Mouse (Mus musculus): ENCODE results near the gene Fam53b. TPM values are rescaled to one million over a fixed set of nuclear protein-coding genes. Genes with fewer than 3 reads are reported as not detected.

Gene Fam53b
- polyA plus RNA-seq, 1 experiment: 79.4 TPM

DNA sequence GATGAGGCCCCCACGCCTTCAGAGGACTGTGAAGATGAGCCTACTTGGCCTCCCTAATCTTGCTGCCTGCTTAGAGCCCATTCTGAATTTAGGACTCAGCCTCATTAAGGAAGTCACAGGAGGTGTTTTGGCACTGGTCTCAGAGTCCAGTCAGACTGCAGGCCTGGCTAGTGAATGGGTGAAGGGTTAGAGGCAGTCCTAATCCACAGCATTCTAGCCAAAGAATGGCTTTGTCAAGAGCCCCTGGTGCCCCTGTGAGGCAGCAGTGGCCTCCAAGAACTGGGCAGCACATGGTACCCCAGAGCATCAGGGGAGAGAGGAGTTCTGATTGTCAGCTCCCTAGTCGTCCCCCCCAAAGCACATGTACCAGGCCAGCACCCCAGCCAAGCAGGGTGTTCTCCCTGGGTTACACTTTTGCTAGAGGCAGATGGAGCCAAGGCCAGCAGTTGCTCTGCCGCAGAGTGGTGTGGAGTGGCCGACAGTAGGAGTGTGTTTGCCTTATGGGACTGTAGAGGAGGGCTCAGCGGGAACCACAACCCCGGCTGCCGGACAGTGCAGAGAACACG is 109.3 kb downstream of the Fam53b start:
- 75% methylated on average over 8 of the region's 8 CpGs for WGBS
- no peak for TF ChIP-seq POLR2A (IDR thresholded peaks at IDR 0.05; ENCODE audit: borderline replicate concordance, extremely low read depth, low read depth, low read length)
- no peak for TF ChIP-seq CTCF (IDR thresholded peaks at IDR 0.05; ENCODE audit: insufficient read depth, low read length)
- Histone ChIP-seq H3K4me3 (replicated peaks; ENCODE audit: extremely low read depth, low read depth, low read length) (no peak overlapping the region), H3K4me1 (ENCODE audit: control insufficient read depth, insufficient read depth, low read length) (peaks cover 8% of the 10 kb centered on the region)
- no peak for DNase-seq

- 80% methylated on average over 9 of the region's 9 CpGs for WGBS
- DNase-seq: no peak
Measured at GRCm38 (mm10) chr7:132703515-132704309, 110.0 kb downstream of the Fam53b start.

DNA sequence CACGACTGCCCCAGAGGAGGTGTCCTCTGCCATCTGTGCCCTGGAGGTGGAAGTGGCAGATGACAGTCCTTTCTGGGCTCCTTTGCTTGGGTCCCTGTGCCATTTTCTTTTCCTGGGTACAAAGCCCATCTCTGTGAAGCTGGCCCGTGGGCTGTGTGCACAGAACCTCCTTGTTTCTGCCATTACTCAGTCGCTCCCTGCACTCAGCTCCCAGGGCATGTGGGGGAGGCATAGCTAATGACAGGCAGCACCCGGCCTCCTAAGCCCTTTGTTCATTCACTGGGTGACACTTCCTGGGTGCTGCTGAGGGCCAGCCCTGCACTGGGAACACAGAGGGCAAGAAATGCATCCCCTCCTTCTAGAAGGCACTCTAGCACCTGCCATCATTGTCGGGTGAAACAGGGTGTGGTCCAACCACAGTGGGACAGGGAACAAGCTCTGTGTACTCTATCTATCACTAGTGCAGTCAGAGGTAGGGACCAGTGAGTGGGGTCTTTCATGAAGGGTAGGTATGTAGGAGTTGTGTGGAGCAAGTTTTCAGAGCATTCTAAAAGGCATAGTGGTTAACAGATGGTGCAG is 111.1 kb downstream of the Fam53b start:
- 67% methylated on average over 5 of the region's 5 CpGs for WGBS
- no peak for DNase-seq
- Histone ChIP-seq H3K4me3 (replicated peaks; ENCODE audit: extremely low read depth, low read depth, low read length) (no peak overlapping the region), H3K4me1 (ENCODE audit: control insufficient read depth, insufficient read depth, low read length) (peaks cover 8% of the 10 kb centered on the region)
- no peak for TF ChIP-seq CTCF (IDR thresholded peaks at IDR 0.05; ENCODE audit: insufficient read depth, low read length)

More at GRCm38 (mm10) chr7:132703515-132704309, 110.0 kb downstream of the Fam53b start:
- Histone ChIP-seq H3K4me3 (replicated peaks; ENCODE audit: extremely low read depth, low read depth, low read length) (no peak overlapping the region), H3K4me1 (ENCODE audit: control insufficient read depth, insufficient read depth, low read length) (peaks cover 8% of the 10 kb centered on the region)
- TF ChIP-seq CTCF (IDR thresholded peaks at IDR 0.05; ENCODE audit: insufficient read depth, low read length): no peak
- no peak for TF ChIP-seq POLR2A (IDR thresholded peaks at IDR 0.05; ENCODE audit: borderline replicate concordance, extremely low read depth, low read depth, low read length)

DNA sequence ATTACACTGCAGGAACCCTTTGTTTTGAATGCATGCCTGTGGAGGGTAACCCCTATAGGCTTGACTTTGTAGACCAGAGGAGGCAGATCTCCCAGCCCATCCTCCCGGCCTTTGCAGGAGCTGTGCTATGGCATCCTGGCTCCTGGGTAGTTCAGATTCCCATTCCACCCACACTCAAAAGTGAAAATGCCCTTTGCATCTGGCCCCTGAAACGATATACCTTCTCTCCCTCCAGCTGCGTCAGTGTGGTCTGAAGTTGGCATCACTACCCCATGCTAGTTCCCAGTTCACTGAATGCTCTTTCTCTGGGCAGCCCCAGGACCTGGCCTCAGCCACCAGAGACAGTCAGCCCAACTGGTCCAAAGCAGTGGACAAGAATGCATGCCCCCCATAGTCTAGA is 111.7 kb downstream of the Fam53b start:
- Histone ChIP-seq H3K4me1 (ENCODE audit: control insufficient read depth, insufficient read depth, low read length) (peaks cover 8% of the 10 kb centered on the region), H3K4me3 (replicated peaks; ENCODE audit: extremely low read depth, low read depth, low read length) (no peak overlapping the region)
- TF ChIP-seq POLR2A (IDR thresholded peaks at IDR 0.05; ENCODE audit: borderline replicate concordance, extremely low read depth, low read depth, low read length): no peak
- no peak for TF ChIP-seq CTCF (IDR thresholded peaks at IDR 0.05; ENCODE audit: insufficient read depth, low read length)
- WGBS: 86% methylated on average over 3 of the region's 3 CpGs
- DNase-seq: no peak

GRCm38 (mm10) chr7:132701412-132701811 is 112.3 kb downstream of the Fam53b start:
- peaks cover 8% of the 10 kb centered on the region for H3K4me1 ChIP-seq (ENCODE audit: control insufficient read depth, insufficient read depth, low read length)
- H3K4me3 ChIP-seq (replicated peaks; ENCODE audit: extremely low read depth, low read depth, low read length): no peak overlapping the region
- no peak for DNase-seq
- no peak for TF ChIP-seq POLR2A (IDR thresholded peaks at IDR 0.05; ENCODE audit: borderline replicate concordance, extremely low read depth, low read depth, low read length)
- no peak for TF ChIP-seq CTCF (IDR thresholded peaks at IDR 0.05; ENCODE audit: insufficient read depth, low read length)
- WGBS: 46% methylated on average over 3 of the region's 3 CpGs

GRCm38 (mm10) chr7:132700107-132700506 is 113.6 kb downstream of the Fam53b start:
- TF ChIP-seq POLR2A (IDR thresholded peaks at IDR 0.05; ENCODE audit: borderline replicate concordance, extremely low read depth, low read depth, low read length) (no peak), CTCF (IDR thresholded peaks at IDR 0.05; ENCODE audit: insufficient read depth, low read length) (no peak)
- no peak overlapping the region for H3K4me3 ChIP-seq (replicated peaks; ENCODE audit: extremely low read depth, low read depth, low read length)
- peaks cover 8% of the 10 kb centered on the region for H3K4me1 ChIP-seq (ENCODE audit: control insufficient read depth, insufficient read depth, low read length)
- no peak for DNase-seq
- 78% methylated on average over 4 of the region's 4 CpGs for WGBS

GRCm38 (mm10) chr7:132699639-132700038 is 114.0 kb downstream of the Fam53b start:
- DNase-seq: no peak
- TF ChIP-seq POLR2A (IDR thresholded peaks at IDR 0.05; ENCODE audit: borderline replicate concordance, extremely low read depth, low read depth, low read length): no peak
- TF ChIP-seq CTCF (IDR thresholded peaks at IDR 0.05; ENCODE audit: insufficient read depth, low read length): no peak
- Histone ChIP-seq H3K4me1 (ENCODE audit: control insufficient read depth, insufficient read depth, low read length) (peaks cover 8% of the 10 kb centered on the region), H3K4me3 (replicated peaks; ENCODE audit: extremely low read depth, low read depth, low read length) (no peak overlapping the region)

DNA sequence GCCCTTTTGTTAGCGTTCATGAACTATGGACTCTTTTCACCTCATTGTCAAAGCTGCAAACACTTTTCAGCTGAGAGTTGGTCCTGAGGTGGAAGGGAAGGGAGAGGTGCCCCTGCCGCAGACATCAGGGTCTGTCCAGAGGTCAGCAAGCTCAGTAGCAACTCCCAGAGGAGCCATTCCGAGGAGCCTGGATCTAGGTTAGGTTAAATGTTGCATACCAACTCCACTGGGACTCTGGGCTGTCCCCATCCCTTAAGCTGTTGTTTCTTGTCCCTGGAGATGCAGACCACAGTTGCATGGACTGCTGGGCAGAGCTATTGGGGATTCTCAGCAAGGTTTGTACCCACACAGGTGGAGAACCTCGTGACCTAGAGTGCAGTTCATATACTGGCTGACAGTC is 114.5 kb downstream of the Fam53b start:
- 83% methylated on average over 4 of the region's 4 CpGs for WGBS

DNA sequence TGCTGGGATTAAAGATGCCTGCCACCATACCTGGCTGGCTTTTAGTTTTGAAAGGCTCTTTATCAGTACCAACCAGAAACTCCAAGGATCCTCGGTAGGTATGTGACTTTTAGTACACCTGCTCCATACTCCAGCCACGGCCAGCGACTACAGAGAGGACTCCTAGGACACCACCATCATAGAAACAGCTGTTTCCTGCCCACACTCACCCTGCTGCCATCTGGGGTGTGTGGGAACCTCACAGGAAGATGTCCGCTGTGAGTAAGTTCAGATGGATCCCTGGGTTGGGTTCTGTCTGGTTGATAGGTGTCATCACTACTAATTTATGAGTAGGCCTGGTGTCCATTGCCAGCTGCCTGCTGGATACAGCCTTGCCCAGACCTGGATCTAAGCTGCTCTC is 114.9 kb downstream of the Fam53b start:
- peaks cover 5% of the 10 kb centered on the region for H3K4me1 ChIP-seq (ENCODE audit: control insufficient read depth, insufficient read depth, low read length)
- WGBS: 80% methylated on average over 4 of the region's 4 CpGs
- H3K4me3 ChIP-seq (replicated peaks; ENCODE audit: extremely low read depth, low read depth, low read length): no peak overlapping the region
- TF ChIP-seq POLR2A (IDR thresholded peaks at IDR 0.05; ENCODE audit: borderline replicate concordance, extremely low read depth, low read depth, low read length): no peak
- TF ChIP-seq CTCF (IDR thresholded peaks at IDR 0.05; ENCODE audit: insufficient read depth, low read length): no peak
- no peak for DNase-seq

More for the DNA sequence above, 114.5 kb downstream of the Fam53b start:
- no peak for DNase-seq
- peaks cover 7% of the 10 kb centered on the region for H3K4me1 ChIP-seq (ENCODE audit: control insufficient read depth, insufficient read depth, low read length)
- H3K4me3 ChIP-seq (replicated peaks; ENCODE audit: extremely low read depth, low read depth, low read length): no peak overlapping the region
- TF ChIP-seq CTCF (IDR thresholded peaks at IDR 0.05; ENCODE audit: insufficient read depth, low read length): no peak
- TF ChIP-seq POLR2A (IDR thresholded peaks at IDR 0.05; ENCODE audit: borderline replicate concordance, extremely low read depth, low read depth, low read length): no peak

Measured in lung, adult 2 months (tissue).